Mouse (Mus musculus) gonadal fat pad, adult 2 months (tissue): ENCODE data around the gene Mtf2. TPM values are rescaled to one million over a fixed set of nuclear protein-coding genes. Genes with fewer than 3 reads are reported as not detected.
"Not testable (repeated sequence)": the region's sequence is repeated elsewhere in the genome, so short reads cannot be mapped to it uniquely, and the experiment has no call there.

Experiments
- DNase-seq: peaks from one replicate; pipeline ENCODE4 v3.0.0-alpha.2; 2012; ENCODE audit warnings: low read depth
- polyA plus RNA-seq: library from polyadenylated mRNA; depleted of rRNA; stranded (reverse); fragments of >200 nt; gene quantifications from 2 replicates; pipeline ENCODE4 v1.2.3, GENCODE M21; 2012; rRNA removed

The Mtf2 gene
- polyA plus RNA-seq, 1 experiment = 11.3 TPM

- DNase-seq = no peak
Observed at GRCm38 (mm10) chr5:108082380-108082779, 16.9 kb downstream of the Mtf2 start.

GRCm38 (mm10) chr5:108085440-108085839 is 20.0 kb downstream of the Mtf2 start:
- no peak for DNase-seq

- not testable (repeated sequence) for DNase-seq
Observed at GRCm38 (mm10) chr5:108092731-108093130, 27.3 kb downstream of the Mtf2 start.

GRCm38 (mm10) chr5:108097676-108098075 is 32.2 kb downstream of the Mtf2 start:
- no peak for DNase-seq

GRCm38 (mm10) chr5:108100196-108100595 is 34.7 kb downstream of the Mtf2 start:
- no peak for DNase-seq

GRCm38 (mm10) chr5:108104306-108104705 is 38.8 kb downstream of the Mtf2 start:
- DNase-seq = no peak

- peak; percentile 36 for DNase-seq
Observed at GRCm38 (mm10) chr5:108109346-108109745, 43.9 kb downstream of the Mtf2 start.

- no peak for DNase-seq
Observed at GRCm38 (mm10) chr5:108117693-108118092, 52.2 kb downstream of the Mtf2 start.

- no peak for DNase-seq
Observed at GRCm38 (mm10) chr5:108120221-108120900, 54.9 kb downstream of the Mtf2 start.

- DNase-seq = peak; percentile 61
Observed at GRCm38 (mm10) chr5:108131849-108132440, 66.5 kb downstream of the Mtf2 start.

GRCm38 (mm10) chr5:108132441-108133243 is 67.2 kb downstream of the Mtf2 start, which contains the start of the genes Tmed5 and Ccdc18:
Tmed5 (minus strand) TSS chr5:108132620.
Ccdc18 (plus strand) TSS chr5:108132875.
- DNase-seq = peak; percentile 80

GRCm38 (mm10) chr5:108152592-108152991 is 87.1 kb downstream of the Mtf2 start:
- no peak for DNase-seq

Other genes starting within 250 kb of the Mtf2 start
- gene Ube2d2b, start 235.6 kb upstream of the Mtf2 start, polyA plus RNA-seq = 0.45 and 0.53 TPM in 2 replicates
- 15.1 and 19.4 TPM in 2 replicates for gene Evi5, start 190.6 kb upstream of the Mtf2 start, polyA plus RNA-seq
- gene Rpl5, start 165.2 kb upstream of the Mtf2 start, polyA plus RNA-seq = 25.6 and 26.3 TPM in 2 replicates
- 4.1 and 5.4 TPM in 2 replicates for gene Fam69a, start 78.6 kb upstream of the Mtf2 start, polyA plus RNA-seq
- 84.7 and 95.3 TPM in 2 replicates for gene Tmed5, start 66.9 kb downstream of the Mtf2 start, polyA plus RNA-seq
- 0.05 and 0.22 TPM in 2 replicates for gene Ccdc18, start 67.2 kb downstream of the Mtf2 start, polyA plus RNA-seq
- 11.8 and 12.3 TPM in 2 replicates for gene Dr1, start 203.2 kb downstream of the Mtf2 start, polyA plus RNA-seq
- 14.1 and 14.7 TPM in 2 replicates for gene Pigg, start 246.9 kb downstream of the Mtf2 start, polyA plus RNA-seq